Mouse (Mus musculus): ENCODE data around the gene Il1a. TPM values are rescaled to one million over a fixed set of nuclear protein-coding genes. Genes with fewer than 3 reads are reported as not detected.

Il1a gene
- polyA plus RNA-seq, 1 experiment from 2014 or later: 0.39 TPM

GRCm38 (mm10) chr2:129273823-129274222 lies 35.9 kb downstream of the Il1a start:
- Histone ChIP-seq H3K9me3 (ENCODE audit: control insufficient read depth, low read length) (no peaks in the 10 kb centered on the region), H3K27me3 (ENCODE audit: control insufficient read depth, insufficient read depth, low read length) (no peaks in the 10 kb centered on the region), H3K4me2 (ENCODE audit: low read length) (no peak overlapping the region), H3K4me3 (replicated peaks; ENCODE audit: low read depth, low read length) (no peak overlapping the region), H3K9ac (replicated peaks; ENCODE audit: low read length) (no peak overlapping the region), H3K36me3 (ENCODE audit: control insufficient read depth, insufficient read depth, low read length) (peaks cover 33% of the 10 kb centered on the region), H3K4me1 (ENCODE audit: control insufficient read depth, insufficient read depth, low read length) (no peaks in the 10 kb centered on the region), H3K27ac (replicated peaks; ENCODE audit: low read depth, low read length) (no peak overlapping the region)
- over 99% methylated on average over 5 of the region's 5 CpGs for WGBS
- no peak for DNase-seq
- no peak for ATAC-seq (ENCODE audit: low FRiP score, low TSS enrichment)

GRCm38 (mm10) chr2:129270621-129271020 lies 39.2 kb downstream of the Il1a start:
- Histone ChIP-seq H3K27ac (replicated peaks; ENCODE audit: low read depth, low read length) (no peak overlapping the region), H3K36me3 (ENCODE audit: control insufficient read depth, insufficient read depth, low read length) (peaks cover 39% of the 10 kb centered on the region), H3K4me1 (ENCODE audit: control insufficient read depth, insufficient read depth, low read length) (no peaks in the 10 kb centered on the region), H3K4me3 (replicated peaks; ENCODE audit: low read depth, low read length) (no peak overlapping the region), H3K4me2 (ENCODE audit: low read length) (no peak overlapping the region), H3K9me3 (ENCODE audit: control insufficient read depth, low read length) (no peaks in the 10 kb centered on the region), H3K27me3 (ENCODE audit: control insufficient read depth, insufficient read depth, low read length) (no peaks in the 10 kb centered on the region), H3K9ac (replicated peaks; ENCODE audit: low read length) (no peak overlapping the region)
- WGBS: 93% methylated on average over 7 of the region's 9 CpGs
- ATAC-seq (ENCODE audit: low FRiP score, low TSS enrichment) (no peak), DNase-seq (no peak)

- 95% methylated on average over 5 of the region's 5 CpGs for WGBS
- no peak overlapping the region for H3K4me2 ChIP-seq (ENCODE audit: low read length)
- DNase-seq (no peak), ATAC-seq (ENCODE audit: low FRiP score, low TSS enrichment) (no peak)
- H3K4me1 ChIP-seq (ENCODE audit: control insufficient read depth, insufficient read depth, low read length): no peaks in the 10 kb centered on the region
- H3K4me3 ChIP-seq (replicated peaks; ENCODE audit: low read depth, low read length): no peak overlapping the region
- H3K9ac ChIP-seq (replicated peaks; ENCODE audit: low read length): no peak overlapping the region
- no peaks in the 10 kb centered on the region for H3K9me3 ChIP-seq (ENCODE audit: control insufficient read depth, low read length)
- no peaks in the 10 kb centered on the region for H3K27me3 ChIP-seq (ENCODE audit: control insufficient read depth, insufficient read depth, low read length)
- peaks cover 39% of the 10 kb centered on the region for H3K36me3 ChIP-seq (ENCODE audit: control insufficient read depth, insufficient read depth, low read length)
- no peak overlapping the region for H3K27ac ChIP-seq (replicated peaks; ENCODE audit: low read depth, low read length)
Observed at GRCm38 (mm10) chr2:129269986-129270385, 39.8 kb downstream of the Il1a start.

- H3K4me2 ChIP-seq (ENCODE audit: low read length): no peak overlapping the region
- H3K9ac ChIP-seq (replicated peaks; ENCODE audit: low read length): no peak overlapping the region
- H3K27ac ChIP-seq (replicated peaks; ENCODE audit: low read depth, low read length): no peak overlapping the region
- 94% methylated on average over 12 of the region's 12 CpGs for WGBS
- H3K27me3 ChIP-seq (ENCODE audit: control insufficient read depth, insufficient read depth, low read length): no peaks in the 10 kb centered on the region
- no peaks in the 10 kb centered on the region for H3K4me1 ChIP-seq (ENCODE audit: control insufficient read depth, insufficient read depth, low read length)
- ATAC-seq (ENCODE audit: low FRiP score, low TSS enrichment) (no peak), DNase-seq (no peak)
- H3K4me3 ChIP-seq (replicated peaks; ENCODE audit: low read depth, low read length): no peak overlapping the region
- H3K36me3 ChIP-seq (ENCODE audit: control insufficient read depth, insufficient read depth, low read length): peaks cover 35% of the 10 kb centered on the region
- no peaks in the 10 kb centered on the region for H3K9me3 ChIP-seq (ENCODE audit: control insufficient read depth, low read length)
Observed at GRCm38 (mm10) chr2:129269161-129269643, 40.6 kb downstream of the Il1a start.

- Histone ChIP-seq H3K4me2 (ENCODE audit: low read length) (no peak overlapping the region), H3K9ac (replicated peaks; ENCODE audit: low read length) (no peak overlapping the region), H3K9me3 (ENCODE audit: control insufficient read depth, low read length) (no peaks in the 10 kb centered on the region), H3K36me3 (ENCODE audit: control insufficient read depth, insufficient read depth, low read length) (peaks cover 30% of the 10 kb centered on the region), H3K27me3 (ENCODE audit: control insufficient read depth, insufficient read depth, low read length) (no peaks in the 10 kb centered on the region), H3K4me3 (replicated peaks; ENCODE audit: low read depth, low read length) (no peak overlapping the region), H3K27ac (replicated peaks; ENCODE audit: low read depth, low read length) (no peak overlapping the region), H3K4me1 (ENCODE audit: control insufficient read depth, insufficient read depth, low read length) (no peaks in the 10 kb centered on the region)
- 93% methylated on average over 5 of the region's 5 CpGs for WGBS
- no peak for DNase-seq
- no peak for ATAC-seq (ENCODE audit: low FRiP score, low TSS enrichment)
Observed at GRCm38 (mm10) chr2:129267738-129268137, 42.0 kb downstream of the Il1a start.

- ATAC-seq (ENCODE audit: low FRiP score, low TSS enrichment) (no peak), DNase-seq (no peak)
- H3K9me3 ChIP-seq (ENCODE audit: control insufficient read depth, low read length): no peaks in the 10 kb centered on the region
Observed at GRCm38 (mm10) chr2:129265316-129265715, 44.5 kb downstream of the Il1a start.

GRCm38 (mm10) chr2:129263073-129263472 lies 46.7 kb downstream of the Il1a start:
- H3K4me2 ChIP-seq (ENCODE audit: low read length): no peak overlapping the region
- DNase-seq: no peak
- H3K36me3 ChIP-seq (ENCODE audit: control insufficient read depth, insufficient read depth, low read length): peaks cover 3% of the 10 kb centered on the region
- no peak for ATAC-seq (ENCODE audit: low FRiP score, low TSS enrichment)
- H3K4me3 ChIP-seq (replicated peaks; ENCODE audit: low read depth, low read length): no peak overlapping the region
- no peak overlapping the region for H3K27ac ChIP-seq (replicated peaks; ENCODE audit: low read depth, low read length)
- H3K27me3 ChIP-seq (ENCODE audit: control insufficient read depth, insufficient read depth, low read length): no peaks in the 10 kb centered on the region
- H3K4me1 ChIP-seq (ENCODE audit: control insufficient read depth, insufficient read depth, low read length): no peaks in the 10 kb centered on the region
- no peak overlapping the region for H3K9ac ChIP-seq (replicated peaks; ENCODE audit: low read length)
- WGBS: 83% methylated on average over 5 of the region's 5 CpGs
- no peaks in the 10 kb centered on the region for H3K9me3 ChIP-seq (ENCODE audit: control insufficient read depth, low read length)

More at GRCm38 (mm10) chr2:129265316-129265715, 44.5 kb downstream of the Il1a start:
- H3K9ac ChIP-seq (replicated peaks; ENCODE audit: low read length): no peak overlapping the region
- H3K27ac ChIP-seq (replicated peaks; ENCODE audit: low read depth, low read length): no peak overlapping the region
- no peaks in the 10 kb centered on the region for H3K4me1 ChIP-seq (ENCODE audit: control insufficient read depth, insufficient read depth, low read length)
- peaks cover 23% of the 10 kb centered on the region for H3K36me3 ChIP-seq (ENCODE audit: control insufficient read depth, insufficient read depth, low read length)
- H3K27me3 ChIP-seq (ENCODE audit: control insufficient read depth, insufficient read depth, low read length): no peaks in the 10 kb centered on the region
- 98% methylated on average over 7 of the region's 7 CpGs for WGBS
- H3K4me3 ChIP-seq (replicated peaks; ENCODE audit: low read depth, low read length): no peak overlapping the region
- H3K4me2 ChIP-seq (ENCODE audit: low read length): no peak overlapping the region

GRCm38 (mm10) chr2:129261151-129261794 lies 48.5 kb downstream of the Il1a start:
- no peak overlapping the region for H3K4me2 ChIP-seq (ENCODE audit: low read length)
- DNase-seq: no peak
- H3K27me3 ChIP-seq (ENCODE audit: control insufficient read depth, insufficient read depth, low read length): no peaks in the 10 kb centered on the region
- H3K36me3 ChIP-seq (ENCODE audit: control insufficient read depth, insufficient read depth, low read length): no peaks in the 10 kb centered on the region
- no peak overlapping the region for H3K9ac ChIP-seq (replicated peaks; ENCODE audit: low read length)
- no peak overlapping the region for H3K27ac ChIP-seq (replicated peaks; ENCODE audit: low read depth, low read length)
- no peak overlapping the region for H3K4me3 ChIP-seq (replicated peaks; ENCODE audit: low read depth, low read length)
- no peak for ATAC-seq (ENCODE audit: low FRiP score, low TSS enrichment)
- H3K4me1 ChIP-seq (ENCODE audit: control insufficient read depth, insufficient read depth, low read length): no peaks in the 10 kb centered on the region
- 49% methylated on average over 6 of the region's 6 CpGs for WGBS
- no peaks in the 10 kb centered on the region for H3K9me3 ChIP-seq (ENCODE audit: control insufficient read depth, low read length)

GRCm38 (mm10) chr2:129260646-129261045 lies 49.1 kb downstream of the Il1a start:
- Histone ChIP-seq H3K9me3 (ENCODE audit: control insufficient read depth, low read length) (no peaks in the 10 kb centered on the region), H3K4me1 (ENCODE audit: control insufficient read depth, insufficient read depth, low read length) (no peaks in the 10 kb centered on the region), H3K4me3 (replicated peaks; ENCODE audit: low read depth, low read length) (no peak overlapping the region), H3K4me2 (ENCODE audit: low read length) (no peak overlapping the region), H3K36me3 (ENCODE audit: control insufficient read depth, insufficient read depth, low read length) (no peaks in the 10 kb centered on the region), H3K27me3 (ENCODE audit: control insufficient read depth, insufficient read depth, low read length) (no peaks in the 10 kb centered on the region), H3K9ac (replicated peaks; ENCODE audit: low read length) (no peak overlapping the region), H3K27ac (replicated peaks; ENCODE audit: low read depth, low read length) (no peak overlapping the region)
- no peak for ATAC-seq (ENCODE audit: low FRiP score, low TSS enrichment)
- no peak for DNase-seq
- WGBS: 76% methylated on average over 3 of the region's 3 CpGs

All from midbrain, embryonic 14.5 days (tissue).